Mouse (Mus musculus): ENCODE measurements at regions not wholly inside any gene's neighbourhood (a gene's known extent, or its start where the extent isn't known, plus 50 kb on each side); places are given as distances from the start of the nearest gene placed in this dataset.
A peak's percentile ranks its signal among the peaks of the same experiment; 100 is the strongest.

GRCm38 (mm10) chr14:106190721-106191120 lies 84.7 kb downstream of the Trim52 start:
- H3K9ac ChIP-seq (ENCODE audit: control insufficient read depth, low read depth, low read length, poor library complexity, severe bottlenecking), result no peak overlapping the region
- no peaks in the 10 kb centered on the region for H3K27me3 ChIP-seq (ENCODE audit: control insufficient read depth in 1 of 2, insufficient read depth in 2 of 2, low read length in 2 of 2)
- DNase-seq (ENCODE audit: low read depth, low spot score), result no peak
- no peaks in the 10 kb centered on the region; the same call in 1 of the 2 replicates for H3K79me2 ChIP-seq (ENCODE audit: control insufficient read depth, insufficient read depth, low read length, poor library complexity)
- peaks cover 7 to 17% of the 10 kb centered on the region in 2 experiments; a peak in 3 of 4 replicates for H3K4me1 ChIP-seq (ENCODE audit: control insufficient read depth in 1 of 2, insufficient read depth in 2 of 2, low read length in 2 of 2)
- TF ChIP-seq TCF12 (IDR thresholded peaks at IDR 0.05; ENCODE audit: low read depth, low read length) (no peak), ZC3H11A (IDR thresholded peaks at IDR 0.05; ENCODE audit: low read depth, low read length) (no peak), JUND (IDR thresholded peaks at IDR 0.05; ENCODE audit: low read depth, low read length) (no peak), GATA1 (IDR thresholded peaks at IDR 0.05; ENCODE audit: low read depth, low read length) (no peak), RAD21 (IDR thresholded peaks at IDR 0.05; ENCODE audit: low read depth, low read length) (no peak), ZMIZ1 (IDR thresholded peaks at IDR 0.05; ENCODE audit: low read depth, low read length) (no peak), HCFC1 (IDR thresholded peaks at IDR 0.05; ENCODE audit: low read depth, low read length) (no peak), UBTF (IDR thresholded peaks at IDR 0.05; ENCODE audit: borderline replicate concordance, insufficient read depth, low read depth, low read length) (no peak), POLR2A (IDR thresholded peaks at IDR 0.05; ENCODE audit: control insufficient read depth in 1 of 2, insufficient read depth in 1 of 2, low read depth in 1 of 2, low read length in 2 of 2, poor library complexity in 1 of 2) (no peak), ZKSCAN1 (IDR thresholded peaks at IDR 0.05; ENCODE audit: low read depth, low read length) (no peak), NELFE (IDR thresholded peaks at IDR 0.05; ENCODE audit: low read depth, low read length) (no peak), MAZ (IDR thresholded peaks at IDR 0.05; ENCODE audit: low read depth, low read length) (no peak), MYB (IDR thresholded peaks at IDR 0.05; ENCODE audit: low read depth, low read length) (no peak), NRF1 (IDR thresholded peaks at IDR 0.05; ENCODE audit: insufficient read depth, low read depth, low read length, poor library complexity, severe bottlenecking) (no peak), EP300 (IDR thresholded peaks at IDR 0.05; ENCODE audit: low read depth in 1 of 2, low read length in 2 of 2) (no peak)
- H3K4me3 ChIP-seq (ENCODE audit: control insufficient read depth in 1 of 2, insufficient read depth in 1 of 2, low read depth in 2 of 2, low read length in 2 of 2), result no peak overlapping the region
- H3K27ac ChIP-seq (ENCODE audit: control insufficient read depth, low read depth, low read length), result no peak overlapping the region
- no peaks in the 10 kb centered on the region for H3K9me3 ChIP-seq (replicated peaks; ENCODE audit: insufficient read depth, low read length)
- H3K36me3 ChIP-seq (ENCODE audit: control insufficient read depth in 1 of 2, insufficient read depth in 2 of 2, low read length in 2 of 2), result peaks cover 0 to 12% of the 10 kb centered on the region in 2 experiments; a peak in 2 of 4 replicates

GRCm38 (mm10) chr14:106193583-106193982 lies 87.6 kb downstream of the Trim52 start:
- Histone ChIP-seq H3K4me1 (ENCODE audit: control insufficient read depth in 1 of 2, insufficient read depth in 2 of 2, low read length in 2 of 2) (peaks cover 4 to 20% of the 10 kb centered on the region in 2 experiments; a peak in 3 of 4 replicates), H3K27ac (ENCODE audit: control insufficient read depth, low read depth, low read length) (peak overlapping the region; percentile 69), H3K4me3 (ENCODE audit: control insufficient read depth in 1 of 2, insufficient read depth in 1 of 2, low read depth in 2 of 2, low read length in 2 of 2) (peak overlapping the region; percentile 64 to 78), H3K79me2 (ENCODE audit: control insufficient read depth, insufficient read depth, low read length, poor library complexity) (no peaks in the 10 kb centered on the region; the same call in 1 of the 2 replicates), H3K9ac (ENCODE audit: control insufficient read depth, low read depth, low read length, poor library complexity, severe bottlenecking) (peak overlapping the region; percentile 57), H3K36me3 (ENCODE audit: control insufficient read depth in 1 of 2, insufficient read depth in 2 of 2, low read length in 2 of 2) (peaks cover 0 to 17% of the 10 kb centered on the region in 2 experiments; a peak in 2 of 4 replicates), H3K27me3 (ENCODE audit: control insufficient read depth in 1 of 2, insufficient read depth in 2 of 2, low read length in 2 of 2) (no peaks in the 10 kb centered on the region), H3K9me3 (replicated peaks; ENCODE audit: insufficient read depth, low read length) (no peaks in the 10 kb centered on the region)
- TF ChIP-seq GABPA (IDR thresholded peaks at IDR 0.05; ENCODE audit: low read depth, low read length) (no peak), SIN3A (IDR thresholded peaks at IDR 0.05; ENCODE audit: low read length) (peak; percentile 61), BHLHE40 (IDR thresholded peaks at IDR 0.05; ENCODE audit: borderline replicate concordance, low read depth, low read length) (no peak), ETS1 (IDR thresholded peaks at IDR 0.05; ENCODE audit: low read depth, low read length) (peak; percentile 7; the same call in 1 of the 2 replicates), TCF12 (IDR thresholded peaks at IDR 0.05; ENCODE audit: low read depth, low read length) (0 out of 2 replicates have a peak, but pooled peaks have one; percentile 3), MAZ (IDR thresholded peaks at IDR 0.05; ENCODE audit: low read depth, low read length) (no peak), KAT2A (conservative IDR thresholded peaks at IDR 0.05; ENCODE audit: low read depth, low read length) (no peak)
- no peak for DNase-seq (ENCODE audit: low read depth, low spot score)

Data from MEL (cell line).